Mouse (Mus musculus) kidney, postnatal 14 days (tissue): ENCODE measurements around the gene Tnfrsf13b.

Experiments
- DNase-seq: peaks from one replicate; pipeline ENCODE4 v3.0.0; 2022; ENCODE audit warnings: mixed read lengths

The Tnfrsf13b gene

GRCm38 (mm10) chr11:61126606-61127355, at the start of gene Tnfrsf13b:
Gene Tnfrsf13b, plus strand, starts transcription at chr11:61126755.
- no peak for DNase-seq

GRCm38 (mm10) chr11:61081624-61082023, 44.9 kb upstream of the Tnfrsf13b start:
- no peak for DNase-seq

GRCm38 (mm10) chr11:61090195-61090594, 36.4 kb upstream of the Tnfrsf13b start:
- no peak for DNase-seq

GRCm38 (mm10) chr11:61091192-61091591, 35.4 kb upstream of the Tnfrsf13b start:
- DNase-seq = no peak

- DNase-seq = peak; percentile 74
Measured at GRCm38 (mm10) chr11:61091642-61092262, 34.8 kb upstream of the Tnfrsf13b start.

GRCm38 (mm10) chr11:61098046-61098445, 28.5 kb upstream of the Tnfrsf13b start:
- no peak for DNase-seq

- no peak for DNase-seq
Measured at GRCm38 (mm10) chr11:61102397-61103339, 23.9 kb upstream of the Tnfrsf13b start.

GRCm38 (mm10) chr11:61104241-61104901, 22.2 kb upstream of the Tnfrsf13b start:
- DNase-seq = peak; percentile 90

- no peak for DNase-seq
Measured at GRCm38 (mm10) chr11:61108911-61109361, 17.6 kb upstream of the Tnfrsf13b start.

- no peak for DNase-seq
Measured at GRCm38 (mm10) chr11:61109707-61110106, 16.8 kb upstream of the Tnfrsf13b start.

- no peak for DNase-seq
Measured at GRCm38 (mm10) chr11:61110113-61110512, 16.4 kb upstream of the Tnfrsf13b start.

- no peak for DNase-seq
Measured at GRCm38 (mm10) chr11:61110928-61111327, 15.6 kb upstream of the Tnfrsf13b start.

GRCm38 (mm10) chr11:61111472-61111871, 15.1 kb upstream of the Tnfrsf13b start:
- no peak for DNase-seq

GRCm38 (mm10) chr11:61112323-61112995, 14.1 kb upstream of the Tnfrsf13b start:
- DNase-seq = no peak

- DNase-seq = no peak
Measured at GRCm38 (mm10) chr11:61116226-61116625, 10.3 kb upstream of the Tnfrsf13b start.

GRCm38 (mm10) chr11:61119996-61120583, 6.5 kb upstream of the Tnfrsf13b start:
- DNase-seq = no peak

- DNase-seq = no peak
Measured at GRCm38 (mm10) chr11:61122283-61122768, 4.2 kb upstream of the Tnfrsf13b start.

GRCm38 (mm10) chr11:61122769-61123288, 3.7 kb upstream of the Tnfrsf13b start:
- no peak for DNase-seq

- no peak for DNase-seq
Measured at GRCm38 (mm10) chr11:61123886-61124285, 2.7 kb upstream of the Tnfrsf13b start.

GRCm38 (mm10) chr11:61125970-61126369, 585 bp upstream of the Tnfrsf13b start:
- no peak for DNase-seq

- no peak for DNase-seq
Measured at GRCm38 (mm10) chr11:61127421-61128055, 983 bp downstream of the Tnfrsf13b start.
